Mouse (Mus musculus) hematopoietic stem cell, adult 5-6 weeks (primary cell): Measurements from ENCODE around the gene Nat8f1. TPM values are rescaled to one million over a fixed set of nuclear protein-coding genes. Genes with fewer than 3 reads are reported as not detected.
"Not testable (repeated sequence)": the region's sequence is repeated elsewhere in the genome, so short reads cannot be mapped to it uniquely, and the experiment has no call there.

Experiments used
- ATAC-seq, 2 experiments: fragments of 125-278 bp in 1 of 2; replicated peaks in 1 of 2; 2 replicates each; pipeline ENCODE4 v1.8.0; 2016 to 2017; ENCODE audit warnings: inconsistent platforms in 2 of 2, mild to moderate bottlenecking in 2 of 2, moderate number of reproducible peaks in 2 of 2, low read depth in 1 of 2, moderate TSS enrichment in 1 of 2; ENCODE audit not compliant: low FRiP score in 2 of 2, poor library complexity in 2 of 2, severe bottlenecking in 2 of 2, insufficient read depth in 1 of 2, low TSS enrichment in 1 of 2
- total RNA-seq: library from RNA; stranded (forward); fragments of 172-1452, 232-1000 nt; gene quantifications from 2 replicates; pipeline ENCODE4 v1.2.3, GENCODE M21; 2017

Nat8f1 gene
- total RNA-seq, 1 experiment from 2014 or later, result 7.2 TPM

GRCm38 (mm10) chr6:85864900-85865639, 50.4 kb downstream of the Nat8f1 start:
- not testable (repeated sequence) for ATAC-seq

- ATAC-seq, result no peak
Measured at GRCm38 (mm10) chr6:85863840-85864239, 51.6 kb downstream of the Nat8f1 start.

GRCm38 (mm10) chr6:85863136-85863535, 52.4 kb downstream of the Nat8f1 start:
- ATAC-seq, result no peak

GRCm38 (mm10) chr6:85862565-85862964, 52.9 kb downstream of the Nat8f1 start:
- ATAC-seq, result no peak

GRCm38 (mm10) chr6:85861247-85861646, 54.2 kb downstream of the Nat8f1 start:
- ATAC-seq, result no peak

Other genes with a start within 250 kb of the Nat8f1 start
- gene Nat8f7, start 202.5 kb downstream of the Nat8f1 start, total RNA-seq, result not detected in 2 replicates
- not detected in 2 replicates for gene Nat8f3, start 149.9 kb downstream of the Nat8f1 start, total RNA-seq
- not detected in 2 replicates for gene Nat8f6, start 94.7 kb downstream of the Nat8f1 start, total RNA-seq
- gene Nat8f5, start 94.7 kb downstream of the Nat8f1 start, total RNA-seq, result not detected in 2 replicates
- gene Nat8, start 83.6 kb downstream of the Nat8f1 start, total RNA-seq, result not detected in 2 replicates
- not detected in 2 replicates for gene Nat8f2, start 46.5 kb downstream of the Nat8f1 start, total RNA-seq
- gene Nat8f4, start 10.8 kb downstream of the Nat8f1 start, total RNA-seq, result 1.8 and 4.4 TPM in 2 replicates
- 37.2 and 68.0 TPM in 2 replicates for gene Tprkb, start 3.8 kb downstream of the Nat8f1 start, total RNA-seq
- 44.3 and 52.3 TPM in 2 replicates for gene Dusp11, start 46.0 kb upstream of the Nat8f1 start, total RNA-seq
- gene Figla, start 100.5 kb upstream of the Nat8f1 start, total RNA-seq, result not detected in 2 replicates
- 2.9 and 14.7 TPM in 2 replicates for gene Add2, start 113.0 kb upstream of the Nat8f1 start, total RNA-seq